ENCODE assay signal across 8 mouse cellular contexts in the genomic region with DNA sequence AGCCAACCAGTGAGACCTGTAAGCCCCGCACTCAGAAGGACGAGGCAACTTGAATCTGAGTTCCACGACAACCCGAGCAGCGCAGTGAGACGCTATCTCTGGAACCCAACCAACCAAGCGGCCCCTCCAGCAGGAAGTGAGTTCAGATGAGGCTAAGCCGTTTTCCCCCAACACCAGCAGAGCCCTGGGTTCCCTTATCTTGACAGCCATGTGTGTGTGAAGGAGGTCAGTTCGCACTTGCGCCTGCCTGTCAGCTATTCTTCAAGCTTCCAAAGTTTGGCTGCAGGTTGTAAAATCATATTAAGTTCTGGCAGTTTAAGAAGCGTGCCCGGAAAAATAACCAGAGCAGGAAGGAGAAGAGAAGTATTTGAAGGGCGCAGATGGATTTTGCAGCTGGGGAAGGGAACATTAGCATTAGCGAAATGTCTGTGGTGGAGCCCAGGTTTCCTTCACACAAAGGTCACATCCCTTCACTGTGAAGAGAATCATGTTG.
DNase-seq lines count a peak whose midpoint lies in the region; ATAC-seq lines count a peak whose summit lies in the region.

No protein-coding gene starts in this region.

- 86% methylated on average over 14 of the region's 14 CpGs for WGBS in forebrain, embryonic 13.5 days

- no peak overlapping the region for H3K27ac ChIP-seq in forebrain, embryonic 13.5 days

- peak; percentile 96 for ATAC-seq in granulocyte monocyte progenitor cell, adult 5-6 weeks (replicated peaks; ENCODE audit: poor library complexity, severe bottlenecking)
- no peak for ATAC-seq in forebrain, embryonic 13.5 days

- no peaks in the 10 kb centered on the region for H3K9me3 ChIP-seq in forebrain, embryonic 13.5 days (replicated peaks)

- 0 out of 2 replicates have a peak, but pooled peaks cover 5% of the 10 kb centered on the region for H3K4me1 ChIP-seq in forebrain, embryonic 13.5 days

- H3K36me3 ChIP-seq in forebrain, embryonic 13.5 days (ENCODE audit: poor library complexity, severe bottlenecking), result no peaks in the 10 kb centered on the region

- no peak overlapping the region for H3K9ac ChIP-seq in forebrain, embryonic 13.5 days

- H3K4me2 ChIP-seq in forebrain, embryonic 13.5 days, result no peak overlapping the region

- intact Hi-C loops in left cerebral cortex, postnatal 36 days (cut with DNase I), result no loop called here

- no peaks in the 10 kb centered on the region for H3K27me3 ChIP-seq in forebrain, embryonic 13.5 days

- DNase-seq in kidney, adult 18-20 months, result peak; percentile 4
- DNase-seq in kidney, adult 8-10 months, result no peak
- DNase-seq in kidney, postnatal 25 days, result peak; percentile 18 to 49
- DNase-seq in mesoderm, embryonic 11.5 days (ENCODE audit: low read depth, low spot score), result peak; percentile 16
- DNase-seq in frontal cortex, postnatal 36 days (ENCODE audit: low spot score in 2 of 2), result no peak
- DNase-seq in left cerebral cortex, postnatal 36 days (ENCODE audit: low spot score in 2 of 2), result no peak

- H3K4me3 ChIP-seq in forebrain, embryonic 13.5 days, result no peak overlapping the region

Comparison
In these comparisons a context has a peak if more than half of its experiments do, and no peak if none do; other contexts are left out.
1. DNase-seq: peak in kidney, adult 18-20 months (single experiment), kidney, postnatal 25 days (2 of 2) and mesoderm, embryonic 11.5 days (single experiment); none in kidney, adult 8-10 months (0 of 2), frontal cortex, postnatal 36 days (0 of 2) and left cerebral cortex, postnatal 36 days (0 of 2).